Mouse (Mus musculus) monocyte, adult 5-6 weeks (primary cell): ENCODE measurements around the gene Acadl. TPM values are rescaled to one million over a fixed set of nuclear protein-coding genes. Genes with fewer than 3 reads are reported as not detected.
A peak's percentile ranks its signal among the peaks of the same experiment; 100 is the strongest.

Source experiments
- ATAC-seq: fragments of 153-309, 156-312 bp; replicated peaks from 2 replicates; pipeline ENCODE4 v1.8.0; 2017; ENCODE audit warnings: mild to moderate bottlenecking; ENCODE audit not compliant: low TSS enrichment, insufficient number of reproducible peaks, severe bottlenecking, poor library complexity, low FRiP score
- total RNA-seq: library from RNA; stranded (forward); fragments of 200-1000, 200-491, 200-594 nt; gene quantifications from 3 replicates; pipeline ENCODE4 v1.2.3, GENCODE M21; 2017

Acadl gene
- total RNA-seq, 1 experiment from 2014 or later: 42.2 TPM

GRCm38 (mm10) chr1:66841938-66842337 lies 21.1 kb downstream of the Acadl start:
- no peak for ATAC-seq

- ATAC-seq: no peak
These were observed 21.6 kb downstream of the Acadl start for GRCm38 (mm10) chr1:66841510-66841909.

GRCm38 (mm10) chr1:66839755-66840438 lies 23.2 kb downstream of the Acadl start:
- no peak for ATAC-seq

- ATAC-seq: no peak
These were observed 23.9 kb downstream of the Acadl start for GRCm38 (mm10) chr1:66839135-66839534.

DNA sequence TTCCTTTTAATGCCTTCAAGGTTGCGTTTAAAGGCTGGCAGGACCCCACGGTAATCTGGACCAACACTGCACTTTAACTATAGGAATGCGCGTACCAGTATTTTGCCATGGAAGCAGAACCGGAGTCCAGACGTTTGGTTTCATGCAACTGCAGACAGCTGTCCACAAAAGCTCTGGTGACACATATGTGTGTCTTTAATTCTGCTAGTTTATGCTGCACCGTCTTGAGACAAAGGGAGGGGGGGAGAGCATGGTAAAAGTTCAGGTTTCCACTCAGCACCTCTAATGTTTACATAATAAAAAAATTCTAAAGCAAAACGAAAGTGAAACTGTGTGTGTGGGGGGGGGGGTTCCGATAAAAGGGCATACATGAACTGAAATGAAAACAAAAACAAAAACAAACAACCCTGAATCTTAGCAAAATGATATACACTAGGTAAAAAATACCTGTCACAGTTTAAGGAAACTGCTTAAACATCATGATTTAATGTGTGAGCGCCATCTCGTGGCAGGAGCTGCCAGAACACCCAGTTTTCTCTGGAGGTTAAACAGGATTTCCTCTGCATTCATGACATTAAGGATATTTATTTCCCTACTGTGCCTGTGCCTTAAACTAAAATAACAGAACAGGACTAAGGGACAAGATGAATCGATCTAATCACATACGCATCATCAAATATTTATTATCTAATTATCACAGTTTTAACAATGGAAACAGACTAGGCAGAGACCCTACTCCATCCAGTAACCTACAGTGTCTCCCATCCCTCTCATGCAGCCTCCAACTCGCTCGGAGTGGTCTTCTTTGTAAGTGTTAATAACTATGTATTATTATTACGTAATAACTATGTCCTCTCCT lies 24.7 kb downstream of the Acadl start:
- peak; percentile 64 for ATAC-seq

GRCm38 (mm10) chr1:66837207-66837606 lies 25.9 kb downstream of the Acadl start:
- no peak for ATAC-seq

DNA sequence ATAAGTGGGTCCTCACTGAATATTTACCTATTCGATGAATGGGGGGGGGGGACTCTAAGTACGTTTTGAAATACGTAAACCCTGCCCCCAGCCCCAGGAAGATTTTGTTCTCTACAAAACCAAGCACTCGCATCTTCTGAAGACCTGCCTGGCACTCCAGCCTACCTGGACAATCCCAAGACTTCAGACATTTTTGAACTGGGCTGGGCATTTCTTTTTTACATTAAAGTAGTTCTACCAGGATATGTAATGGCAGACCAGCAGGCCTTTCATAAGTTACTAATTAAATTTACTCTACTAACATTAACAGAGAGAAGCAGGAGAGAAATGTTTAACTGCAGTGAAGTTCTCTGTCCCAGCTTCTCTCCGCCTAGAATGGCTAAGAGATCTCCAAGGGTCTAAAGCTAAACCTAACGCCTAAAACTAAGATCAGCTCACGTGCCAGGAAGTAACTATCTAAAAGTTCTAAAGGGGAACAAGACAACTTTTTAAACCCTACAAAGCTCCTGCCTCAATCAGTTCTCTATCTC lies 30.4 kb downstream of the Acadl start:
- ATAC-seq: no peak

GRCm38 (mm10) chr1:66831824-66832600 lies 31.1 kb downstream of the Acadl start:
- ATAC-seq: no peak

DNA sequence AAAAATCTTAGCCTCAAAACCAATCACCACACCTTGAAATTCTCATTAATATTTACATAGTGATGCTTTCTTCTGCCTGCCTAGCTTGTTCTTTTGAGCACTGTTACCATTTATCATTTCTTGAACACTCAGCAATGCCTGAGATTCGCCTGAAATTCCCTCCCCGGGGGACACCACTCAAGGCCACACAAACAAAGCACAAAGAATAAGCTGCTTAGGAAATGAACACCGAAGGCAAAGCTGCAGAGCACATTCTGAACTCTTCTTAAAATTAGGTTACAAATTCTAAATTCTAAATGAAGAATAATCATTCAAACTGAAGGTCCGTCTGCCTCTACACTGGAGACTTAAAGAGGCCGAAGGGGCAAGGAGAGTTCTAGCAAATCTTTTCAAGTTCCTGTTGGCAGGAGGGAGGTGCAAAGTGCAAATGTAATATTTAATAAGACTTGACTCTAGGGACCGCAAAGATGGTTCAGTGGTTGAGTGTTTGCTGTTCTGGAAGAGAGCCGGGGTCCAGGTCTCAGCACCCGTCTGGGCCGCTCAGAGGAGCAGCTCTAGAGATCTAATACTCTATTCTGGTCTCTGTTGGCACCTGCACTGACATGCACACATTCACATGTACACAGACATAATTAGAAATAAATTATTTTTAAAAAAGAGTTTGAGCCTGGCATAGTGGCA lies 33.5 kb downstream of the Acadl start:
- no peak for ATAC-seq

DNA sequence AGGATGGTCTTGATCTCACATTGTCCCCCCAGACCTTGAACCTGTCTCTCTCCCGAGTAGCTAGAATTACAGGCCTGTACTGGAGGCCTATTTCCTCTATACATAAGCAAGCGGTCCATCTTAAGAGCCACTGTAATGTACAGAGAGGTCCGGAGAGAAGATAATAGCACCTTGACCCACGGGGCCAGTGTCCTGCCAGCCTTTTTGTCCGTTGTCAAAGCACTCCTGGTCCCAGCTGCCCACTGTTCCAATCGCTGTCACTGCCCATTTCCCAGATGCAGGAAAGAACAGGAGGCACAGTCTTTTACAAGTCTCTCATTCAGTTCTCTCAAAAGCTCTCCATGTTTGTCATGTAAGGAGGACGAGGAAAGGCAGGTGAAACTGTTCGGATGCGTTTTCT lies 41.1 kb downstream of the Acadl start:
- ATAC-seq: no peak

- no peak for ATAC-seq
These were observed 42.8 kb downstream of the Acadl start for GRCm38 (mm10) chr1:66820241-66820640.

GRCm38 (mm10) chr1:66817865-66818315 lies 45.2 kb downstream of the Acadl start:
- ATAC-seq: peak; percentile 12; the same call in 1 of the 2 replicates

- ATAC-seq: peak; percentile 42
These were observed 45.6 kb downstream of the Acadl start, which contains the start of gene Kansl1l for GRCm38 (mm10) chr1:66817453-66817839. Gene Kansl1l (minus strand): TSS chr1:66817562.

DNA sequence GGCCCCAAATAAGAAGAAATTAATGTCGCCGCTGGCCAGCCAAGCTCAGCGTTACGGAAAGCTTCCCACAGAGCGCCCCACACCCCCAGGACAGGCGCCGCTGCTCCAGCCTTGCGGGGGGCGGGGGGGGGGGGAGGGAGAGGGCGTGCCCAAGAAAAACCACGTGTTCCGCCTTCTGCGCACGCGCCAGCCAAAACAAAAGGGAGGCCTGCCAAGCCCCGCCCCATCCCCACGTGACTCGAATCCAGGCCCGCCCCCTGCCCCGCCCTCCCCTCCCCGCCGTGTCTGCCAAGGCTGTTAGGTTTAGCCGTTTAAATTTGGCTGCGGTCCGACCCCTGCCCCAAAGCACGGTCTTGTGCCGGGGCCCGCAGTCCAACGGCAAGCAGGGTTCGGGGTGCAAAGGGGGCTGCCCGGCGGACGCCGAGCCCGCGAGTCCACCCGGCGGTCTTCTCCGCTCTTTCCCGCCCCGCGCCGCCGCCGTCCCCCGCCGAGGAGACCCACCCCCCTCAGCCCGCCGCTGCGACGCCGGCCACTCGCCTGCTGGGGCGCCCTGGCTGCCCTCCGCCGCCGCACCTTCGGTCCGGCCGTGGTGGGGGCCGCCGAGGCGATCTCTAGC lies 46.1 kb downstream of the Acadl start:
- peak; percentile 60 for ATAC-seq

- ATAC-seq: peak; percentile 29; the same call in 1 of the 2 replicates
These were observed 46.9 kb downstream of the Acadl start for GRCm38 (mm10) chr1:66815941-66816777.

DNA sequence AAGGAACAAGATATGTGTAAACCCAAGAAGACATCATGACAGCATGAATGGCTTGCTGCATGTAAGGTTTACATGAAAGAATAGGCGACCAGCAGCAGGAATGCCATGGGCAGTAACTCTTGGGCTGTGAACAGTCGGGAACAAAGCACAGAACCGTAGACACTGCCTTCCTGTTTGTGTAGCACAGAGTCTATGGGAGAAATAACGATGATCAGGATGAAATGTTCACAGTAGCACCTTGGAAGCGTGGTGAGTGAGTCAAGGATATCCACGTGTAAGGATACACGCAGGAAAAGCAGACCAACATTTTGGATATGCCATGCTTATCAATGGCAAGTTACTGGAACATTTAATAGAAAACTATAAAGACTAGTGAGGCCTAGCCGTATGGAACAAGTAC lies 48.3 kb downstream of the Acadl start:
- no peak for ATAC-seq

DNA sequence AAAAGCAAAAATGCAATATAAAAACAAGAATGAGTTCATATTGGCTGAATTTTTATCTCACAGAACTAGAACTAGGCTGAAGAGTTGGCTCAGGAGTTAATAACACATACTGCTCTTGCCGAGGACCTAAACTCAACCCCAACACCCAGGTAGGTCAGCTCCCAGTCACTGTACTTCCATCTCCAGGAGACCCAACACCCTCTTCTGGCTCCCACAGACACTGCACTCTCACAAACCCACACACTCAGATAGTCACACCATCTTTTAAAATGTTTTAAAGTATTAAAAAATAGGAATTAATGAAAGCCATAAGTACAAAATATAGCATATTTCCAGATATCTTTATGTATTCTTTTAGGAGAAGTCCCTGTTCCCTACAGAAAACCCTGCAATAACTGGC lies 49.9 kb downstream of the Acadl start:
- no peak for ATAC-seq
